Mouse (Mus musculus): ENCODE measurements around the gene Ackr2. TPM values are rescaled to one million over a fixed set of nuclear protein-coding genes. Genes with fewer than 3 reads are reported as not detected.

The Ackr2 gene
- polyA plus RNA-seq, 1 experiment = 0.16 TPM

- peak; percentile 87 for TF ChIP-seq CTCF (IDR thresholded peaks at IDR 0.05; ENCODE audit: borderline replicate concordance, insufficient read depth, low read depth, low read length)
- no peak for TF ChIP-seq POLR2A (IDR thresholded peaks at IDR 0.05; ENCODE audit: borderline replicate concordance, insufficient read depth, low read length)
- Histone ChIP-seq H3K27ac (ENCODE audit: insufficient read depth, low read length) (no peak overlapping the region), H3K27me3 (ENCODE audit: control insufficient read depth, insufficient read depth, low read length) (no peaks in the 10 kb centered on the region), H3K4me1 (ENCODE audit: control insufficient read depth, insufficient read depth, low read length) (no peaks in the 10 kb centered on the region; the same call in 1 of the 2 replicates), H3K4me3 (replicated peaks; ENCODE audit: insufficient read depth, low read depth, low read length) (no peak overlapping the region)
- 8% methylated on average over 3 of the region's 3 CpGs for WGBS
- peak; percentile 59 to 60 for DNase-seq
Observed at GRCm38 (mm10) chr9:121877052-121877740, 21.0 kb upstream of the Ackr2 start.

- Histone ChIP-seq H3K27me3 (ENCODE audit: control insufficient read depth, insufficient read depth, low read length) (no peaks in the 10 kb centered on the region), H3K27ac (ENCODE audit: insufficient read depth, low read length) (no peak overlapping the region), H3K4me3 (replicated peaks; ENCODE audit: insufficient read depth, low read depth, low read length) (no peak overlapping the region), H3K4me1 (ENCODE audit: control insufficient read depth, insufficient read depth, low read length) (no peaks in the 10 kb centered on the region; the same call in 1 of the 2 replicates)
- 14% methylated on average over 14 of the region's 14 CpGs for WGBS
- no peak for TF ChIP-seq POLR2A (IDR thresholded peaks at IDR 0.05; ENCODE audit: borderline replicate concordance, insufficient read depth, low read length)
- peak; percentile 55; the same call in 1 of the 2 replicates for TF ChIP-seq CTCF (IDR thresholded peaks at IDR 0.05; ENCODE audit: borderline replicate concordance, insufficient read depth, low read depth, low read length)
- DNase-seq = peak; percentile 27 to 36
Observed at GRCm38 (mm10) chr9:121880840-121881239, 17.3 kb upstream of the Ackr2 start.

DNA sequence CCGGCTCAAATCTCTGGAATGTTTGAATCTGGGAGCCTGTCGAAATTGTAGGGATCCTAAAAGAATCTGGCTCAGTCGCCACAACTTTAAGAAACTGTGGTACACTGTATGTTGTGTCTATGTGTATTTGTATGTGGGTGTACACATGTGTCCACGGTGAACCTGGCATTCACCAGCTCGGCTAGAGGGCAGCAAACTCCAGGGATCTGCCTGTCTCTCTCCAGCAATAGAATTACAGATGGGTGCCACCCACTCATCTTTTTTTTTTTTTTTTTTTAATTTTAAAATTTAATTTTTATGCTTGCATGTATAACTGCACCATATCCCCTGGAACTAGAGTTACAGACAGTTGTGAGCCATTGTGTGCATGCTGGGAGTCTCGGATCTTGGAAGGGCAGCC is 16.9 kb upstream of the Ackr2 start:
- TF ChIP-seq POLR2A (IDR thresholded peaks at IDR 0.05; ENCODE audit: borderline replicate concordance, insufficient read depth, low read length) = no peak
- no peak for TF ChIP-seq CTCF (IDR thresholded peaks at IDR 0.05; ENCODE audit: borderline replicate concordance, insufficient read depth, low read depth, low read length)
- Histone ChIP-seq H3K27me3 (ENCODE audit: control insufficient read depth, insufficient read depth, low read length) (no peaks in the 10 kb centered on the region), H3K27ac (ENCODE audit: insufficient read depth, low read length) (no peak overlapping the region), H3K4me3 (replicated peaks; ENCODE audit: insufficient read depth, low read depth, low read length) (no peak overlapping the region), H3K4me1 (ENCODE audit: control insufficient read depth, insufficient read depth, low read length) (no peaks in the 10 kb centered on the region; the same call in 1 of the 2 replicates)
- WGBS = 71% methylated on average over 6 of the region's 6 CpGs
- DNase-seq = no peak

DNA sequence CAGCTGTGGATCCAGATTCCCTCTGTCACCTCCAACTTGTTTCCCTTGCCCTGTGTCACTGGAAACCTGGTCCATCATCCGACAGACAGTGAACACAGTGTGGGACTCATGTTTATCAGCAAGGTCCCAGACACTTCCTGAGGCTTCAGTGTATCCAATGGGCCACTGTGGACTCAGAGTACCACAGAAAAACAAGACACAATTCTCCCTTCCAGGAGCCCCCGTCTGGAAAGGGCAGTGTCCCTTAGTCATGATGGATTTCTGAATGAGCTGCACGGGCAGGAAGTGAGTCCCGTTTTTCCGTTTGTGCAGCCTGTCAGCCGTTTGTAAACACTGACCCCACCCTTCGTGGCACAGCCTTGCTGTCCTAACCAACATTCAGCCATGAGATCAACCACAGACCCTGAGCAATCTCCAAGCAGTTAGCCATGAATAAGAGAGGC is 16.1 kb upstream of the Ackr2 start:
- Histone ChIP-seq H3K4me1 (ENCODE audit: control insufficient read depth, insufficient read depth, low read length) (no peaks in the 10 kb centered on the region), H3K27ac (ENCODE audit: insufficient read depth, low read length) (no peak overlapping the region), H3K27me3 (ENCODE audit: control insufficient read depth, insufficient read depth, low read length) (no peaks in the 10 kb centered on the region), H3K4me3 (replicated peaks; ENCODE audit: insufficient read depth, low read depth, low read length) (no peak overlapping the region)
- DNase-seq = no peak
- TF ChIP-seq CTCF (IDR thresholded peaks at IDR 0.05; ENCODE audit: borderline replicate concordance, insufficient read depth, low read depth, low read length) = no peak
- TF ChIP-seq POLR2A (IDR thresholded peaks at IDR 0.05; ENCODE audit: borderline replicate concordance, insufficient read depth, low read length) = no peak
- WGBS = 74% methylated on average over 7 of the region's 7 CpGs

DNA sequence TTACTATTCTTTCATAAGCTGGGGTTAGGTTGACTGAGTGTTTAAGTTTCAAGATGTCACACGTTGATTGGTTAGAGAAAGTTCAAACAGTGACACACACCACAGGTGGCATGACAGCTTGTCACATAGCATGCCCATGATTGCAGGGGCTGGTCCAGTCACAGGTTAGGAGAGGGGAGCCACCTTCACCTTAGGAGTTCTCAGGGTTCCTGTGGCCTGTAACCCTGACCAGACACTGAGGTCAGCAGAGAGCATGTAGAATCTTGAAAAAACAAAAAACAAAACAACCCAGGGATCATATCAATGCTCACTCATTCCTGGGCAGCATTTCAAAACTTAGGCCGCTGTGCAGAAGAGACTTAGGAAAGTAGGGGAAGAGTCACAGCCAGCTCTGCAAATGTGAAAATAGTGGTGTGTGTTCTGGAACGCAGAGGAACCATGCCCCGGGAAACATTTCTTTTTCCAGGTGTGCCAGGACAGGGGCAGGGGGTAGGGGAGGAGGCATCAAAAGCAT is 8.2 kb upstream of the Ackr2 start:
- Histone ChIP-seq H3K27me3 (ENCODE audit: control insufficient read depth, insufficient read depth, low read length) (no peaks in the 10 kb centered on the region), H3K27ac (ENCODE audit: insufficient read depth, low read length) (no peak overlapping the region), H3K4me1 (ENCODE audit: control insufficient read depth, insufficient read depth, low read length) (no peaks in the 10 kb centered on the region), H3K4me3 (replicated peaks; ENCODE audit: insufficient read depth, low read depth, low read length) (no peak overlapping the region)
- no peak for DNase-seq
- WGBS = 50% methylated on average over 4 of the region's 4 CpGs
- TF ChIP-seq POLR2A (IDR thresholded peaks at IDR 0.05; ENCODE audit: borderline replicate concordance, insufficient read depth, low read length) = no peak
- no peak for TF ChIP-seq CTCF (IDR thresholded peaks at IDR 0.05; ENCODE audit: borderline replicate concordance, insufficient read depth, low read depth, low read length)

- Histone ChIP-seq H3K4me3 (replicated peaks; ENCODE audit: insufficient read depth, low read depth, low read length) (no peak overlapping the region), H3K27ac (ENCODE audit: insufficient read depth, low read length) (no peak overlapping the region), H3K4me1 (ENCODE audit: control insufficient read depth, insufficient read depth, low read length) (no peaks in the 10 kb centered on the region), H3K27me3 (ENCODE audit: control insufficient read depth, insufficient read depth, low read length) (no peaks in the 10 kb centered on the region)
- TF ChIP-seq CTCF (IDR thresholded peaks at IDR 0.05; ENCODE audit: borderline replicate concordance, insufficient read depth, low read depth, low read length) (no peak), POLR2A (IDR thresholded peaks at IDR 0.05; ENCODE audit: borderline replicate concordance, insufficient read depth, low read length) (no peak)
- WGBS = 15% methylated on average over 18 of the region's 18 CpGs
- no peak for DNase-seq
Observed at GRCm38 (mm10) chr9:121890441-121890941, 7.7 kb upstream of the Ackr2 start.

GRCm38 (mm10) chr9:121891301-121891700 is 6.9 kb upstream of the Ackr2 start:
- WGBS = 95% methylated on average over 9 of the region's 9 CpGs
- Histone ChIP-seq H3K27ac (ENCODE audit: insufficient read depth, low read length) (no peak overlapping the region), H3K4me3 (replicated peaks; ENCODE audit: insufficient read depth, low read depth, low read length) (no peak overlapping the region), H3K4me1 (ENCODE audit: control insufficient read depth, insufficient read depth, low read length) (no peaks in the 10 kb centered on the region), H3K27me3 (ENCODE audit: control insufficient read depth, insufficient read depth, low read length) (no peaks in the 10 kb centered on the region)
- no peak for TF ChIP-seq CTCF (IDR thresholded peaks at IDR 0.05; ENCODE audit: borderline replicate concordance, insufficient read depth, low read depth, low read length)
- no peak for TF ChIP-seq POLR2A (IDR thresholded peaks at IDR 0.05; ENCODE audit: borderline replicate concordance, insufficient read depth, low read length)
- no peak for DNase-seq
